Mouse (Mus musculus): ENCODE results near the gene Gm20431. TPM values are rescaled to one million over a fixed set of nuclear protein-coding genes. Genes with fewer than 3 reads are reported as not detected.

Gene Gm20431
- polyA plus RNA-seq, 1 experiment from 2014 or later = 8.2 TPM

GRCm38 (mm10) chr2:167694963-167695362, 33.7 kb upstream of the Gm20431 start:
- ATAC-seq = no peak
- Histone ChIP-seq H3K27ac (no peak overlapping the region), H3K4me2 (no peak overlapping the region), H3K27me3 (peaks cover 30% of the 10 kb centered on the region), H3K4me3 (no peak overlapping the region), H3K9me3 (replicated peaks) (no peaks in the 10 kb centered on the region), H3K9ac (no peak overlapping the region), H3K36me3 (ENCODE audit: poor library complexity, severe bottlenecking) (no peaks in the 10 kb centered on the region), H3K4me1 (peaks cover under 1% of the 10 kb centered on the region; the same call in 1 of the 2 replicates)
- WGBS = 95% methylated on average over 7 of the region's 7 CpGs

DNA sequence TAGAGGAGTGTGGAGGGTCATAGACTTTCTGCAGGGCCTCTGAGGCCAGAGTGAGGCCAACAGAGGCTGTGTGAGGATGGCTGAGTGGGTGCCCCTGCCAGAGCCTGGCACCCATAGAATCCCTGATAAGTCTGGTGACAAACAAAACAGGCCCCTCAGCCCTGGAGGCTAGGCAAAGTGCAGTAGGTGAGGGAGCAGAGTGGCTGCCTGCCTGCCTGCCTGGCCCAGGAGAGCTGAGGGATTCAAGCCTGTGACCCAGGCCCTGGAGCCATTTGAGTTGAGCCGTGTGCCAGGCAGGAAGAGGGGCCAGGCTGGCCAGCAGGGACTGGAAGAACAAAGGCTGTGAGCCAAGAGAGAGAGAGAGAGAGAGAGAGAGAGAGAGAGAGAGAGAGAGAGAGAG, 32.9 kb upstream of the Gm20431 start:
- WGBS = 76% methylated on average over 1 of the region's 1 CpGs
- no peak for ATAC-seq
- Histone ChIP-seq H3K36me3 (ENCODE audit: poor library complexity, severe bottlenecking) (no peaks in the 10 kb centered on the region), H3K9ac (no peak overlapping the region), H3K27ac (no peak overlapping the region), H3K4me1 (peaks cover 8% of the 10 kb centered on the region), H3K4me3 (no peak overlapping the region), H3K9me3 (replicated peaks) (no peaks in the 10 kb centered on the region), H3K27me3 (peaks cover 37% of the 10 kb centered on the region), H3K4me2 (no peak overlapping the region)

DNA sequence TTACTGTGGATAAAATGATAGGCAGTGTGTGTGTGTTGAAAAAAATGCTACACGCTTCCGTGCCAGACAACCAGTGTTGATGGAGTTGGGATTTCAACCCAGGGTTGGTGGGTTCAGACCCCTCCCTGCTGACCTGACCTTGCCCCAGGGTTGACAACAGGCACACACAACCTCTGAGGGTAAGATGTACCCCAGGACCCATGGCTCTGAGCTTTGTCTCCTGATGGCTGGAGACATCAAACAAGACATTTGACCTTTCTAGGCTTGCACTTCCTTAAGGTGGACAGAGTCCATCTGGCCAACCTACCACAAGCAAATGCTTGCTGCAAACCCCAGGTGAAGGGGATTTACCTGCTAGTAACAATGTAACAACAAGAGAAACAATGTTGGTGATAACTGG, 32.2 kb upstream of the Gm20431 start:
- no peak overlapping the region for H3K4me2 ChIP-seq
- H3K9ac ChIP-seq = no peak overlapping the region
- no peak overlapping the region for H3K4me3 ChIP-seq
- H3K27ac ChIP-seq = no peak overlapping the region
- H3K9me3 ChIP-seq (replicated peaks) = no peaks in the 10 kb centered on the region
- peaks cover 42% of the 10 kb centered on the region for H3K27me3 ChIP-seq
- WGBS = 96% methylated on average over 2 of the region's 2 CpGs
- no peak for ATAC-seq
- no peaks in the 10 kb centered on the region for H3K36me3 ChIP-seq (ENCODE audit: poor library complexity, severe bottlenecking)
- peaks cover 11% of the 10 kb centered on the region for H3K4me1 ChIP-seq

DNA sequence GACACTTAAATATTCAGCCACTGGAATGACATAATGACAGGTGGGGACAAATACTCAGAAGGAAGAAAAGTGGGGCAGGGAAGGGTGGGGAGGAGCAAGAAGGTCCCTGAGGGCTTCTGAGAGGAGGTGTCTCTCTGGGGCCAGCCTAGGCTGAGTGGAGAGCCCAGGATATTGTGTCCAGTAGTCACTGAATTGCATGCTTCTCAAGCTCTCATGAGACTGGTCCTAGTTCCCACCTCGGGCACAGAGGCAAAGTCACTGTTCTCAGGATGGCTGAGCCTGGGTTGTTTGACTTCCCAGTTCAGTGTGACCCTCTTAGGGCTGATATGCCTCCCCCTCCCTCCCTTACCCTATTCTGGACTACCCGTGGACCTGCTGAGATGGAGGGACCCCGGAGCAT, 31.5 kb upstream of the Gm20431 start:
- no peak overlapping the region for H3K9ac ChIP-seq
- no peaks in the 10 kb centered on the region for H3K9me3 ChIP-seq (replicated peaks)
- H3K4me3 ChIP-seq = no peak overlapping the region
- peaks cover 48% of the 10 kb centered on the region for H3K27me3 ChIP-seq
- no peak overlapping the region for H3K4me2 ChIP-seq
- no peak for ATAC-seq
- H3K4me1 ChIP-seq = peaks cover 11% of the 10 kb centered on the region
- H3K27ac ChIP-seq = no peak overlapping the region
- 80% methylated on average over 3 of the region's 3 CpGs for WGBS
- H3K36me3 ChIP-seq (ENCODE audit: poor library complexity, severe bottlenecking) = no peaks in the 10 kb centered on the region

GRCm38 (mm10) chr2:167691871-167692661, 30.8 kb upstream of the Gm20431 start:
- Histone ChIP-seq H3K36me3 (ENCODE audit: poor library complexity, severe bottlenecking) (no peaks in the 10 kb centered on the region), H3K9me3 (replicated peaks) (no peaks in the 10 kb centered on the region), H3K27ac (no peak overlapping the region), H3K9ac (no peak overlapping the region), H3K4me1 (peaks cover 11% of the 10 kb centered on the region), H3K4me2 (no peak overlapping the region), H3K27me3 (peaks cover 55% of the 10 kb centered on the region), H3K4me3 (no peak overlapping the region)
- ATAC-seq = no peak
- 87% methylated on average over 14 of the region's 14 CpGs for WGBS

GRCm38 (mm10) chr2:167691410-167691809, 30.1 kb upstream of the Gm20431 start:
- H3K4me3 ChIP-seq = no peak overlapping the region
- no peaks in the 10 kb centered on the region for H3K36me3 ChIP-seq (ENCODE audit: poor library complexity, severe bottlenecking)
- no peak overlapping the region for H3K27ac ChIP-seq
- peaks cover 62% of the 10 kb centered on the region for H3K27me3 ChIP-seq
- no peak overlapping the region for H3K9ac ChIP-seq
- no peak overlapping the region for H3K4me2 ChIP-seq
- H3K4me1 ChIP-seq = peaks cover 11% of the 10 kb centered on the region
- no peak for ATAC-seq
- WGBS = 84% methylated on average over 6 of the region's 6 CpGs
- no peaks in the 10 kb centered on the region for H3K9me3 ChIP-seq (replicated peaks)

DNA sequence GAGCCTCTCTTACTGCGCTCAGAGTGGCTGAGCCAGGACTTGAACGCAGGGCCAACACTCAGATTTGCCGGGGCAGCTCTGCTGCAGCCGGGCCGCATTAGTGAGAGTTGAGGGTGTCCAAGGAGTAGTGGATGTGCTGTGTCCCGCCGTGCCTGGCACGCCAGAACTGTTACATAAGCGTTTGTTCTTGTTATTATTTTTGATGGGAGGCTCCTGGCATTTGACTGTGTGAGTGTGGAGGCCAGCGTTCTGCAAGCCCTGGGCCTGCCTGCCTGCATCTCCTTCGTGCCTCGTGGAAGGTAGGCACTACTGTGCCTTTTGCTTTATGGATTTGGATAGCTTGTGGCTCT, 29.6 kb upstream of the Gm20431 start:
- H3K36me3 ChIP-seq (ENCODE audit: poor library complexity, severe bottlenecking) = no peaks in the 10 kb centered on the region
- H3K4me1 ChIP-seq = peaks cover 11% of the 10 kb centered on the region
- no peak overlapping the region for H3K27ac ChIP-seq
- no peak for ATAC-seq
- 79% methylated on average over 12 of the region's 12 CpGs for WGBS
- H3K9ac ChIP-seq = no peak overlapping the region
- H3K4me3 ChIP-seq = no peak overlapping the region
- peaks cover 65% of the 10 kb centered on the region for H3K27me3 ChIP-seq
- no peak overlapping the region for H3K4me2 ChIP-seq
- no peaks in the 10 kb centered on the region for H3K9me3 ChIP-seq (replicated peaks)

DNA sequence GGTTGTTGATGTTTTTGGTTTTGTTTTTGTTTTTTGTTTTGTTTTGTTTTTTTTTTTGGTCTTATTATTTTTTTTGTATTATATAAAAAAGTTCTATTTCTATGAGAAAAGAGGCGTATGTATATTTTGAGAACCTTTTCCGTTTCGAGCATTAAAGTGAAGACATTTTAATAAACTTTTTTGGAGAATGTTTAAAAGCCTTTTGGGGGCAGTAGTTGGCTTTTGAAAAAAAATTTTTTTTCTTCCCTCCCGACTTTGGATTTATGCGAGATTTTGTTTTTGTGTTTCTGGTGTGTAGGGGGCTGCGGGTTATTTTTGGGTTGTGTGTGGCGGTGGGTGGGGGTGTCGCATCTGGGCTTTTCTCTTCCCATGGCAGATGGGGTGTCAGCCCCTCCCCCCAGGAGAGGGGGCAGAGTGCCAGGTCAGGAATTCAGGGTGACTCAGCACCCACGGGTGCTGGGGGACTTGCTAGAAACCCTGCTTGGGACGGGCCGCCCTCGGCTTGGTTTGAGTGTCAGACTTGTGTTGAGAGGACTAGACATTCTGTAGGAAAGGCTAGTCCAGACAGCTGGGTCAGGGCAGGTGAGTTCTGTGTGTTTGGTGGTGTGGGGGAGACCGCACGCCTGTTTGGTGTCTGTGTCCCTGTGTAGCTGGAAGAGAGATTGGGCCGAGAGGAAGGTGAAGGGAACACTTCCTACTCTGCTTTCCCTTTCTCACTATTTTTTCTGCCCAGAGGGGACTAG, 29.1 kb upstream of the Gm20431 start:
- Histone ChIP-seq H3K27me3 (peaks cover 71% of the 10 kb centered on the region), H3K4me2 (peak overlapping the region; percentile 95), H3K36me3 (ENCODE audit: poor library complexity, severe bottlenecking) (no peaks in the 10 kb centered on the region), H3K4me3 (peak overlapping the region; percentile 63), H3K4me1 (peaks cover 11% of the 10 kb centered on the region), H3K27ac (no peak overlapping the region), H3K9me3 (replicated peaks) (no peaks in the 10 kb centered on the region), H3K9ac (no peak overlapping the region)
- 71% methylated on average over 15 of the region's 15 CpGs for WGBS
- no peak for ATAC-seq

- no peak within 1 kb of the TSS for H3K27ac ChIP-seq
- H3K9ac ChIP-seq = peak within 1 kb of the TSS; percentile 64
- H3K4me2 ChIP-seq = peak within 1 kb of the TSS; percentile 95
- H3K9me3 ChIP-seq (replicated peaks) = no peaks in the 10 kb centered on the region
- H3K27me3 ChIP-seq = peaks cover 74% of the 10 kb centered on the region
- peaks cover 11% of the 10 kb centered on the region for H3K4me1 ChIP-seq
- ATAC-seq = no peak
- peak within 1 kb of the TSS; percentile 63 for H3K4me3 ChIP-seq
- no peaks in the 10 kb centered on the region for H3K36me3 ChIP-seq (ENCODE audit: poor library complexity, severe bottlenecking)
- under 1% methylated on average over 98 of the region's 99 CpGs for WGBS
These were observed 28.4 kb upstream of the Gm20431 start, which contains the start of gene Tmem189 for GRCm38 (mm10) chr2:167689501-167690218. Tmem189 (minus strand) TSS chr2:167689822.

GRCm38 (mm10) chr2:167688498-167689451, 27.5 kb upstream of the Gm20431 start, which contains the start of gene Cebpb:
Cebpb (plus strand) TSS chr2:167688915.
- H3K9me3 ChIP-seq (replicated peaks) = no peaks in the 10 kb centered on the region
- H3K4me2 ChIP-seq = peak within 1 kb of the TSS; percentile 95
- H3K9ac ChIP-seq = peak within 1 kb of the TSS; percentile 64
- no peaks in the 10 kb centered on the region for H3K36me3 ChIP-seq (ENCODE audit: poor library complexity, severe bottlenecking)
- peaks cover 77% of the 10 kb centered on the region for H3K27me3 ChIP-seq
- peaks cover 11% of the 10 kb centered on the region for H3K4me1 ChIP-seq
- under 1% methylated on average over 91 of the region's 147 CpGs for WGBS
- H3K4me3 ChIP-seq = peak within 1 kb of the TSS; percentile 63
- ATAC-seq = peak; percentile 65
- no peak within 1 kb of the TSS for H3K27ac ChIP-seq

DNA sequence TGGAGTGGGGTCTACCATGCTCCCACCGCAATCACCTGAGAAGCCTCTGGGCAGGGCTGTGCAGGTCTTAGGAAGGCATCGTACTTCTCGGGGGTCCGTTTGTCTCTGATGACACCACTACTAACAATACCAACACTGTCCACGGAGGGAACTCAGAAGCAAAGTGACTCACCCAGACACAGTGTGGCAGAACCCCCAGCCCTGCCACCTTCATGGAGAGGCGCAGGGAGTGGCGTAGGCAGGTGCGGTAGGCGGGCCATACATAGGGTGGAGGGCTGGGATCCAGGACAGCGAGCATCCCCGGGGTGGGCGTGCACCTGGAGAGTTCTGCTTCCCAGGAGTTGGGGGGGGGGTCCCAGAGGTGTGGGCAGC, 26.8 kb upstream of the Gm20431 start:
- no peaks in the 10 kb centered on the region for H3K36me3 ChIP-seq (ENCODE audit: poor library complexity, severe bottlenecking)
- peaks cover 11% of the 10 kb centered on the region for H3K4me1 ChIP-seq
- no peak overlapping the region for H3K27ac ChIP-seq
- peak; percentile 43 for ATAC-seq
- 24% methylated on average over 12 of the region's 12 CpGs for WGBS
- H3K9ac ChIP-seq = no peak overlapping the region
- H3K9me3 ChIP-seq (replicated peaks) = no peaks in the 10 kb centered on the region
- H3K4me3 ChIP-seq = peak overlapping the region; percentile 63; the same call in 1 of the 2 replicates
- peaks cover 76% of the 10 kb centered on the region for H3K27me3 ChIP-seq
- peak overlapping the region; percentile 95 for H3K4me2 ChIP-seq

Measured in forebrain, embryonic 13.5 days (tissue).